Mouse (Mus musculus): Measurements from ENCODE around the gene Actg2.
"Not testable (repeated sequence)": the region's sequence is repeated elsewhere in the genome, so short reads cannot be mapped to it uniquely, and the experiment has no call there.

Gene Actg2

GRCm38 (mm10) chr6:83536028-83536794 is at the start of gene Actg2:
Gene Actg2 (minus strand): TSS chr6:83536265.
- DNase-seq (ENCODE audit: low read depth, low spot score): peak; percentile 10

GRCm38 (mm10) chr6:83585328-83585727 is 49.3 kb upstream of the Actg2 start:
- DNase-seq (ENCODE audit: low read depth, low spot score): not testable (repeated sequence)

GRCm38 (mm10) chr6:83583591-83583990 is 47.5 kb upstream of the Actg2 start:
- no peak for DNase-seq (ENCODE audit: low read depth, low spot score)

- DNase-seq (ENCODE audit: low read depth, low spot score): peak; percentile 81
Measured at GRCm38 (mm10) chr6:83582938-83583270, 46.8 kb upstream of the Actg2 start.

GRCm38 (mm10) chr6:83582135-83582937 is 46.3 kb upstream of the Actg2 start:
- peak; percentile 60 for DNase-seq (ENCODE audit: low read depth, low spot score)

- no peak for DNase-seq (ENCODE audit: low read depth, low spot score)
Measured at GRCm38 (mm10) chr6:83577534-83577933, 41.5 kb upstream of the Actg2 start.

GRCm38 (mm10) chr6:83575609-83576008 is 39.5 kb upstream of the Actg2 start:
- DNase-seq (ENCODE audit: low read depth, low spot score): no peak

- DNase-seq (ENCODE audit: low read depth, low spot score): no peak
Measured at GRCm38 (mm10) chr6:83572671-83573070, 36.6 kb upstream of the Actg2 start, which contains the start of gene Stambp. Gene Stambp (minus strand): TSS chr6:83572729.

- DNase-seq (ENCODE audit: low read depth, low spot score): peak; percentile 91
Measured at GRCm38 (mm10) chr6:83571840-83572667, 36.0 kb upstream of the Actg2 start.

- DNase-seq (ENCODE audit: low read depth, low spot score): peak; percentile 65
Measured at GRCm38 (mm10) chr6:83568901-83569862, 33.1 kb upstream of the Actg2 start.

GRCm38 (mm10) chr6:83555972-83556371 is 19.9 kb upstream of the Actg2 start:
- DNase-seq (ENCODE audit: low read depth, low spot score): no peak

GRCm38 (mm10) chr6:83548346-83548745 is 12.3 kb upstream of the Actg2 start:
- no peak for DNase-seq (ENCODE audit: low read depth, low spot score)

GRCm38 (mm10) chr6:83545778-83546177 is 9.7 kb upstream of the Actg2 start:
- DNase-seq (ENCODE audit: low read depth, low spot score): no peak

GRCm38 (mm10) chr6:83541756-83542456 is 5.8 kb upstream of the Actg2 start:
- no peak for DNase-seq (ENCODE audit: low read depth, low spot score)

GRCm38 (mm10) chr6:83540017-83540416 is 4.0 kb upstream of the Actg2 start:
- DNase-seq (ENCODE audit: low read depth, low spot score): no peak

- no peak for DNase-seq (ENCODE audit: low read depth, low spot score)
Measured at GRCm38 (mm10) chr6:83536795-83537059, 662 bp upstream of the Actg2 start.

GRCm38 (mm10) chr6:83532608-83533007 is 3.5 kb downstream of the Actg2 start:
- DNase-seq (ENCODE audit: low read depth, low spot score): no peak

- DNase-seq (ENCODE audit: low read depth, low spot score): no peak
Measured at GRCm38 (mm10) chr6:83523194-83523593, 12.9 kb downstream of the Actg2 start.

GRCm38 (mm10) chr6:83521784-83522183 is 14.3 kb downstream of the Actg2 start:
- DNase-seq (ENCODE audit: low read depth, low spot score): no peak

- no peak for DNase-seq (ENCODE audit: low read depth, low spot score)
Measured at GRCm38 (mm10) chr6:83518637-83519036, 17.4 kb downstream of the Actg2 start.

Data from CD4-positive, CD25-positive, alpha-beta regulatory T cell, adult 2 months (primary cell).